Mouse (Mus musculus): ENCODE results near the gene Gin1.

GRCm38 (mm10) chr1:97769294-97769903 lies 573 bp upstream of the Gin1 start:
- TF ChIP-seq POLR2A (IDR thresholded peaks at IDR 0.05; ENCODE audit: insufficient read depth, low read depth, low read length) (no peak), CTCF (IDR thresholded peaks at IDR 0.05; ENCODE audit: insufficient read depth, low read depth, low read length) (no peak)
